Mouse (Mus musculus) 416B (cell line): ENCODE measurements around the gene Ifi35.
"Not testable (repeated sequence)": the region's sequence is repeated elsewhere in the genome, so short reads cannot be mapped to it uniquely, and the experiment has no call there.

Source experiments
- DNase-seq: peaks from one replicate; pipeline ENCODE4 v3.0.0; 2011; ENCODE audit warnings: low read depth

Gene Ifi35

DNA sequence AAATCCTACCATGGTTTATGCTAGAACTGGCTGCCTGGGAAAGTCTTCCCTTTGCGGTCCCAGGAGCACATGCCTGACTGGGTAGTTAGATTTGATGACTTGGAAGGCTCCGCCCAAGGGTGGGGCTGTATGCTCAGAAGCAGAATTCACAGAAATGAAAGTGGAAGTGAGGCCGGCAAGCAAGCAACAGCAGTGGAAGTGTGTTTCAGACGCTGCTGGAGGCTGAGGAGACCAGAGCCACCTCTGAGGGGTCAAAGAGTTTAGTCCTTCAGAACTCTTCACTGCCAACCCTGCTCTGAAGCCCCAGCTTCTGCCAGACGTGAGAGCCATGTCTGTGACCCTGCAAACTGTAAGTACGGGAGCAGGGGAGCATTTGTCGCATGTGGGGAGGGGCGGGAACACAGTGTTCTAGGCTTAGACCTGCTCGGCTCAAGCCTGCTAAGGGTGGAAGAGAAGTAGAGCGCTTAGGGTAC is at the start of gene Ifi35:
Gene Ifi35, plus strand, starts transcription at position 134 of the 473 bp plus-strand sequence.
- DNase-seq: peak; percentile 94

DNA sequence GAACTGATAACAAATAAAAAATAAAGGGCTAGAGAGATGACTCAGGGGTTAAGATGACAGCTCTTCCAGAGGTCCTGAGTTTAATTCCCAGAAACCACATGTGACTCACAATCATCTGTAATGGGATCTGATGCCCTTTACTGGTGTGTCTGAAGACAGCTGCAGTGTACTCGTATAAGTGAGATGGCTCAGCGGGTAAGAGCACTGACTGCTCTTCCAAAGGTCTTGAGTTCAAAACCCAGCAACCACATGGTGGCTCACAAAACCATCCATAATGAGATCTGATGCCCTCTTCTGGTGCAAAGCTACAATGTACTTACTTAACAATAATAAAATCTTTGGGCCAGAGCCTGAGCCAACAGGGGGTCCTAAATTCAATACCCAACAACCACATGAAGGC is 32.9 kb upstream of the Ifi35 start:
- peak; percentile 55 for DNase-seq

DNA sequence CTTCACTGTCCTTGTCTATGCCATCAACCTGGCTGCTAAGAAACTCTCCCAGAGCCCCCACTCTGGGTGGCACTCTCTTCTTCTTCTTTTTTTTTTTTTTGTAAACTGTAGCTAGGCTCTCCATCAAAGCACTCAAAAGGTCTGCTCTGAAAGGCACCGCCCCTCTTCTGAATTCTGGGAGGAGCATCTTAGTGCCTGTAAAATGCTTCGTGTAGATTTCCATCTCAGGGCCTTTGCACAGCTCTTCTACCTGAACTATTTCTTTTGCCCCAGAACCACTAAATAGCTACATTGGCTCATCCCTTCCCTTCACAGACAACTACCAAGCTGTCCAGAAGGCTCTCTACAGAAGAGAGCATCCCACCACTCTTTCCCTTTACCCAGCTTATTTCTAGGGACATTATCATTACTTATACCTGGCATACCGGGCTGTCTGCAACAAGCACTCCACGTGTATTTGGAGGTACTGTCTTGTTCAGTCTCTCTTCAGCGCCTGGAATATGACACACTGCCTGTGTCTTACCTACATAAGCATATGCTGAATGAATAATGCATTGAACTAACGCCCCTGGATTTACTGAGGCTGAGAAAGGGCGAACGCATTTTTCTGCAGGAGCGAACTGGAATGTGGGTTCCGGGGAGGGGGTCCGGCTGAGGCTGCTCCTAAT is 31.6 kb upstream of the Ifi35 start:
- DNase-seq: peak; percentile 66

DNA sequence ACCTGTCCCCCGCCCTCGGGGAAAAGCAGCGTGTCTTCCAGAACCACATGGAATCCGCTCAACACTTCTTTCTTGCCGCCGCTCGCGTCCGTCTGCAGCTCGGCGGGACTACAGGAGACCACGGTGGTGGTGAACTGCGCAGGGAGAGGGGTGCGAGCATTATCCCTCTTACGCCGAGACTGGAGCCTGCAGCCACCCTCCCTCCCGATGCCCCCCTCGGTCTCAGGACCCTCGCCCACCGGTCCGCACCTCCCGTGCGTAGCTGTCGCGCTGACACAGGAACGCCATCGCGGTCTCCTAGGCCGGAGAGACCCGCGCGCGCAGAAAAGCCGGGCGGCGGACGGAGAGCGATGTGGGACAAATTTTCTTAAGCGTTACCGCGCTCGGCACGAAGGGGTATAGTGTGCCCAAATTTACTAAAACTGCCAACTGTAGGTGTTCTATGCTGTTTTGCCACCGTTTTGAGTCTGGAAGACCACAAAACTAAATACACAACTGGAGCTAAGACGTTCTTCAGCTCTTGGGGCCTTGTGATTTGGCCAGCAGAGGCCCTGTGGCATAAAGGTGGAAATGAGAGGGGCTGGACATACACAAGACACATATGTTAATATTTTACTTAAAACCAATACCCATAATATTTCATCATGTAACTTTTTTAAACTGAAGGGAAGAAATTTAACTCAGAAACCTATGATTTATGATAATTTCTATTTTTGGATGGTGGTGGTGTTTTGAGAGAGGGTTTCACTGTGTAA is 30.9 kb upstream of the Ifi35 start, which contains the start of gene Aarsd1:
Gene Aarsd1, minus strand, starts transcription at position 515 of the 755 bp plus-strand sequence.
- DNase-seq: peak; percentile 86

DNA sequence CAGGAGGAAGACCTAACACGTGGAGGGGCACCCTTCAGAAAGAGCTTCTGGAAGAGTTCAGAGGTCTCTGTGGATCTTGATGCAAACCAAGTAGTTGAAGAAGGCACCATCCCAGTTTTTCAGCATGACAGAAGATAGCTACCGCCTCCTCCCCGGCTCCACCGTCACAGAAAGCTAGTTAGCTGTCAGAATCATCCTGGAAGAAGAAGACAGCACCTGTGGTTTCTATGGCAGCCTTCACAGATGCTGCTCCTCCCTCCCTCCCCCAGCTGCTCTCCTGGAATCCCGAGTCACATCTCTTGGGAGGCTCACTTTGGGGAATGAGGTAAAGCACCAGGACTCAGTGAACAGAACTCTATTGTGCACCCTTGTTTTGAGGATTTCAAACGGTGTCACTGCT is 29.2 kb upstream of the Ifi35 start:
- no peak for DNase-seq

DNA sequence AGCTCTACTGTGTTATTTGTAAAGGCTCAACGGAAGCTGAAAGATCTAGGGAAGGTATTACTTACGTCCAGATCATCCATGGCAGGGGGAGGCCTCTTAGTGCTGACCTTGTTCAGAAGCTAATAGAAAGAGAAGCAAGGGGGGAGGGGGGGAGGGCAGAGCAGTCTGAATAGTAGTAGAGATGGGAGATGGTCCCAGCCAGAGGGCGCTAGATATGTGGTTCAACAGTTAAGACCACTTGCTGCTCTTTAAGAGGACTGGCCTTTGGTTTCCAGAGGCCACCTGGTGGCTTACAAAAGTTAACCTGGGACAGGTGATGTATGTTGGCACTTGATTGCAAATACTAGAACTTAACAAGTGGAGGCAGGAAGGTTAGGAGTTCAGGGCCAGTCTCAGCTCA is 28.6 kb upstream of the Ifi35 start:
- peak; percentile 73 for DNase-seq

DNA sequence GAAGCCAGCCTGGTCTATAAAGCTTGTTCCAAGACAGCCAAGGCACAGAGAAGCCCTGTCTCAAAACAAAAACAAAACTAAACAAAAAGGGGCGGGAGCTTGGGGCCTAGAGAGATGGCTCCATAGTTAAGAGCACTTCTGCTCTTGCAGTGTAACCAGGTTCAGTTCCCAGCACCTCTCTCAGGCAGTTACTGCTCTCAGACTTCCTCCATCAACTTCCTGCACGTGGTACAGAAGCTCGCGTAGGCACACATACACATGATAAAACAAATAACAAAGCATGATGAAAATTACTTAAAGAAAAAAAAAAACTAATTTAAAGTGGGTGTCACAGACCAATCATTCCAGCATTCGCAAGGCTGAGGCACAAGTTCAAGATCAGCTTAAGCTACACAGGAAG is 28.1 kb upstream of the Ifi35 start:
- DNase-seq: no peak

DNA sequence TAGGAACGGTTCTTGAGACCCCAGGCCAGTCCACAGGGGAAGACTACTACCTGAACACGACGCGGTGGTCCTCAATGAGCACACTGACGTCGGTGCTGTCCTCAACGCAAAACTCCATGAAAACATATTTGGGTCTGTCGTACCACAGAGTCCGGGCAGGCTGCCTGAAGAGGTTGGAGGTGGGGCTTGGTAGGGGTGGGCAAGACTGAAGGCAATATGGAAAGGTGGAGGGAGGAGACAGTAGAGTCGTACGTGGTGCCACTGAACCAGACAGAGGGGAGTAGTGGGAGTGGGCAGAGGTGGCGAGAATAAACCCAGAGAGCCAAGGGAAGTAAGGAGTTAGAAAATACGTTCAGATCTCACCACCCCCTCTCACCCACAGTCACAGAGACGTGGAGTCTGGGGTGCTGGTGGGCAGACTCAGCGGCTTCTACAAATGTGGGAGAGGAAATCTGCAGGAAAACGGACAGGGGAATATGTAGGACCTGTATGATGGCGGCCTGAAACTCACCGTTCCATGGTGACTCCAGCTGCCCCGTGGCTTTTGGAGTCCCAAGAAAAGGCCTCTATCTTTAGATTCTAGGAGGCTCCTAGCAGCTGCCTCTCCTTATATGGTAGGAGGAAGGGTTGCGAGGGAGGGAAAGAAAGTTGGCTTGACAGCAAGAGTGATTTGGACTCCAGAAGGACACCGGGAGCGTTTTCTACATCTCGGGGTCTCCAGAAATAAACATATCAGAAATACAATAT is 23.9 kb upstream of the Ifi35 start, which contains the start of gene Gm27029:
Gene Gm27029, minus strand, starts transcription at position 692 of the 747 bp plus-strand sequence.
- no peak for DNase-seq

DNA sequence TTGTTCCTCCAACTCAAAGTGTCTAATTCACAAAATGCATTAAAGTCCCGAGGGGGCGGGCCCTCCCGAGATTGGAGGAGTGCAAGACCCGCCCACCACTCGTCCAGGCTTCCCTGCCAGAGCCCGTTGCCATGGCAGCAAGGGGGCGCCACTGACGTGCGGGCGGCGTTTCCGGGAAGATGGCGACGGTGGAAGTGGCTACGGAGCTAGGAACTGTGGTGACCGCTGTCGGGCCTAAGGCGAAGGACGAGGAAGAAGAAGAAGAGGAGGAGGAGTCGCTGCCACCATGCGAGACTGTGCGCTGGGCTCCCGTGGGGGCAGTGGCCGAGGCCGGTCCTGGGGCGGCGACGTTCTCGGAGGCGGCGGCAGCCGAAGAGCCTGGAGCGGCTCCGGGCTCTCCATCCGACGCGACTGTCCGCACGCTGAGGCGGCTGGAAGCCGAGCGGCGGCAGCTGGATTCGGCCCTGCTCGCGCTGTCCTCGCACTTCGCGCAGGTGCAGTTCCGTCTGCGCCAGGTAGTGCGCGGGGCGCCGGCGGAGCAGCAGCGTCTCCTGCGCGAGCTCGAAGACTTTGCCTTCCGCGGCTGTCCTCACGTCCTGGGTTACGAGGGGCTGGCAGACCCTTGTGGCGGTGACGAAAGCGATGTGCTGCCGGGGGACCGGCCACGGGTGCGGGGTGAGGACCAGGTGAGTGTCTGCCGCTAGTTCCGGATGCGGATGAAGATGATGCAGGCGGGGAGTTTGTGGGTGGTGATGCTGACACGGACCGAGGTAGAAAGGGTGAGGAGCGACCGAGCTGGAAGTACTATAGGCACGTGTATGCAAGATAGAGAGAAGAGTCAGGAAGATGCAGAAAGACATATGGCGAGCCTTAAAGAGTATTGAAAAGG is 23.0 kb upstream of the Ifi35 start, which contains the start of the genes Rundc1 and Ptges3l:
Gene Rundc1, plus strand, starts transcription at position 161 of the 889 bp plus-strand sequence.
Gene Ptges3l, minus strand, starts transcription at position 409 of the 889 bp plus-strand sequence.
- DNase-seq: peak; percentile 96

DNA sequence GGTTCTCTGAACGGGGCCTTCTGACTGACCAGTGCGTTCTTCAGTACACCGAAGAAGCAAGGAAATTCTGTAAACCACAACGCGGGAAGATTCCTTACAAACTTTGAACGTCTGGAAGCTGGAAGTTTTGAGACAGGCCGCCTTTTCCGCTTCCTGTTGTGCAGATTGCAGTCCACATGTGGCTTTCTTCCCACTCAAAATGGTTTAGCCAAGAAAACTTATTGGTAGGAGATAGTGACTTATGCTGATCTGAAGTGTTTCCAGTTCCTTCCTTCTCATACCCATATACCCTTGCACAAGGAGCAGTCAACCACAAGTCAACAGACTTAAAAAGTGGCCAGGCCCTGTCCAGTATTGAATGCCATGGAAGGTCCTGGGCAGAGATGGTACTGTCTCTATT is 22.0 kb upstream of the Ifi35 start:
- peak; percentile 63 for DNase-seq

DNA sequence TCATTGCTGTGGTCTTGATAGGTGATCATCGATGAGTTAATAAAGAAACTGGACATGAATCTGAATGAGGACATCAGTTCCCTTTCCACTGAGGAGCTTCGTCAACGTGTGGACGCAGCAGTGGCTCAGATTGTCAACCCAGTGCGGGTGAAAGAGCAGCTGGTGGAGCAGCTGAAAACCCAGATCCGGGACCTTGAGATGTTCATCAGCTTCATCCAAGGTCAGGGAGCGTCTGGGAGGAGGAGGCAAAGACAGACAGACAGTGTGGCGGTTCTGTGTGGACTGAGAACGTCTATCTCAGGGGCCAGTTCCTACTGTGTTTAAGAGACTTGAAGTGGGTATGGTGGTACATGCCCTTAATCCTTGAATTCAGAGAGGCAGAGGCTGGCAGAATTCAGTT is 16.9 kb upstream of the Ifi35 start:
- no peak for DNase-seq

DNA sequence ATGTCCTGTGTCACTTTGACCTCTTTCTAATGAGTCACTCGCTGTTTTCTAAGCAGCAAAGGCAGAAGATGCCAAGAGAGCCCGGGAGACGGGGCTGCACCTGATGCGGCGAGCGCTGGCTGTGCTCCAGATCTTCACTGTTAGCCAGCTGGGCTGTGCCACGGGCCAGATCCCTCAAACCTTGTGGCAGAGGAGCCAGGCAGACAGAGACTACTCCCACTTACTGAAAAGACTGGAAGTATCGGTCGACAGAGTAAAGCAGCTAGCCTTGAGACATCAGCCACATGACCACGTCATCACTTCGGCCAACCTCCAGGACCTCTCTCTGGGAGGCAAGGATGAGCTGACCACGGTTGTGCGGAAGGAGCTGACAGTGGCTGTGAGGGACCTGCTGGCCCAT is 14.8 kb upstream of the Ifi35 start:
- DNase-seq: no peak

DNA sequence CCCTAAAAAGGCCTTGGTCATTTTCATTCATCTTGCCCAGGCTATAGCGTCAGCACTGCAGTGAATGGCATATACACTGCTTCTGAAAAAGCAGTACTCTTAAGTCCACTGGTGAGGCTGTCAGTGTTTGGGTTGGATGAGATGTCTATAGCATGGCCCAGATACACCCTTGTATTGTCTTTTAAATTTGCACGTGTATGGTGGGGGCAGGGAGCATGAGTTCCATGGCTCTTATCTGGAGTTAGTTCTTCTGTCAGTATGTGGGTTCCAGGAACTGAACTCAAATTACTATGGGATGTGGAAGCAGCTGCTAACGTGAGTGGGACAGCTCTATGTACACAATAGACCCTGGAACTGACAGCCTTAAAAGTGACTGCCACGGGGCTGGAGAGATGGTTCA is 12.4 kb upstream of the Ifi35 start:
- DNase-seq: no peak

DNA sequence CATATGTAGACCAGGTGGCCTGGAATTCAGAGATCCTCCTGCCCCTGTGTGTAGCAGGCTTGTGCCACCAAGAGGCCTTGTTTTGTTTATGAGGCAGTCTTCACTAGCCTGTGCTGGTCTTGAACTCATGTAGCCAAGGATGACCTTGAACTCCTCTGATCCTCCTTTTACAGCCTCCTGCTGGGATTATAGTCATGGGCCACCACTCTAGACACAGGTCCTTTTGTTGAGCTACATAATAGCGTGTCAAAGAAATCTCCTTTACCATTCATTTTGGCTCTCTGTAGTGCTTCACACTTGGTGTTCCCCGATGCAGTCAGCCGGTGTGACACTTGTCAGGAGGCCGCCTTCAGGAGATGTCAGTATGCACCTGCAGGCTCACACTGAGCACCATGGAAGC is 11.3 kb upstream of the Ifi35 start:
- DNase-seq: no peak

DNA sequence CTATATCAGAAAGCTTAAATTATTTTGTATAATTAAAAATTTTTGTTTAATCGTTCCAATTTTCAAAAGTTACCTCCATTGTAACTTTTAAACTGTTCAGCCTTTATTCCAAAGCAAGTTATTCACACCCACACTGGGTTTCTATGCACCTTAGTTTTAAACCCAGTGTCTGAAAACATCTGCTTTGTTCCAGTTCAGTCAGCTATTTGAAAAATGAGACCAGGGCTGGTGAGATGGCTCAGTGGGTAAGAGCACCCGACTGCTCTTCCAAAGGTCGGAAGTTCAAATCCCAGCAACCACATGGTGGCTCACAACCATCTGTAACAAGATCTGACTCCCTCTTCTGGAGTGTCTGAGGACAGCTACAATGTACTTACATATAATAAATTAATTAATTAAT is 10.2 kb upstream of the Ifi35 start:
- DNase-seq: not testable (repeated sequence)

DNA sequence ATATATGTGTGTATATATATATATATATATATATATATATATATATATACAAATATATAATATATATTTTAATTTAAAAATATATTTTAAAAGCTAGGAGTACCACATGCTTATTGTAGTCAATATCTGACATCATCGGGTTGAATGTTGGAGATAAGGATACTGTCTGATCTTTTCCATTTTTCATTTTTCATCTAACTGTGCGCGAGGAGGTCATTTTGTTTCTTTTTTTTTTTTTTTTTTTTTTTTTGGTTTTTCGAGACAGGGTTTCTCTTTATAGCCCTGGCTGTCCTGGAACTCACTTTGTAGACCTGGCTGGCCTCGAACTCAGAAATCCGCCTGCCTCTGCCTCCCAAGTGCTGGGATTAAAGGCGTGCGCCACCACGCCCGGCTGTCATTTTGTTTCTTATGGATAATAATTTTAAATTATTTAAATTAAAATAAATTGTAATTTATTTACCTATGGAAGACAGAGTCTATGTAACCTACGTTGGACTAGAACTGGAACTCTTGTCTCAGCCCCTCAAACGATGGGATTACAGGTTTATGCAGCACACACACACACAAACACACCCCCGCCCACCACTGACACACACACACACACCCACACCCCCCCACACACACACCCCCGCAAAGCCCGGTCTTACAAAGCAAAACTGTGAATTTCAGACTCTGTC is 6.6 kb upstream of the Ifi35 start:
- DNase-seq: not testable (repeated sequence)

DNA sequence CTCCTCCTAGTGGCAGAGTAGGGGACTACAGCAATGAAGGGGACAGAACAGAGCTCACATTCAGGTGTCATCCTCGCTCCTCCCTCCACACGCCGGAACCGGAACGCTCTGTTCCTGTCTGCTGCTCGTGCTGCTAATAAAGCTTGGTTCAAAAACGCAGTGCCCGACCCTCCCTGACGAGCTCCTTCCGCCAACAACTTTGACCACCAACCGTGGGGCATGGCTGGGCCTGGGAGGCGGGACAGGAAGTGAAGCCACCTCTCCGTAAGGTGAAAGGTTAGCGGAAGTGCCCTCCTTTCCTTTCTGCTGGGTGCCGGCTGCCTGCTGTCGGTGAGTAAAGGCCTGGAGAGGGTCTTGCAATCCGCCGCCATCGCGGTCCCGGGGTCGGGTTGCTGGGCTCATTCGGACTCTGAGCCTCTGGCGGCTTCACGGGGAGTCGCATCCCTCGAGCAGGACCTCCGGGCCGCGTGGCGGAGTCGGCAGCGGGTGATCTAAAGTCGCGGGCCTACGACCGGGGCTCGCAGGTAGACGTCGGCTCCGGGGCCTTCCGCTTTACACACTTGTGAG is 6.0 kb upstream of the Ifi35 start, which contains the start of gene Rpl27:
Gene Rpl27, plus strand, starts transcription at position 172 of the 567 bp plus-strand sequence.
- peak; percentile 100 for DNase-seq

DNA sequence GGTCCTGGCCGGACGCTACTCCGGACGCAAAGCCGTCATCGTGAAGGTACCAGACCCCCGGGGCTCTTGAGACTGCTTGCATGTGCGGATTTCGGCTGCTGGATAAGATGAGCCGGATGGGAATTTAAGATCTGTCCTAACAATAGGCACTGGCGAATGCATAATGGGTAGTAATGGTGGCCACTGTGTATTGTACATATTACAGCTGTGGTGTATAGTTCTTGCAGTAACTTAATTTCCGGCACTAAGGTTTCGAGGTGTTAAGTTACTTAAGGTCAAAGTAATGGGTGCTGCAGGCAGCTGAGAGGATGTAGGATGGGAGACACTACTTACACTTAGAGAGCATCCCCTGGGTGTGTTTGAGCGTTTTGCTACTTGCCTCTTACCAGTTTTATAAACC is 5.4 kb upstream of the Ifi35 start:
- DNase-seq: peak; percentile 64

DNA sequence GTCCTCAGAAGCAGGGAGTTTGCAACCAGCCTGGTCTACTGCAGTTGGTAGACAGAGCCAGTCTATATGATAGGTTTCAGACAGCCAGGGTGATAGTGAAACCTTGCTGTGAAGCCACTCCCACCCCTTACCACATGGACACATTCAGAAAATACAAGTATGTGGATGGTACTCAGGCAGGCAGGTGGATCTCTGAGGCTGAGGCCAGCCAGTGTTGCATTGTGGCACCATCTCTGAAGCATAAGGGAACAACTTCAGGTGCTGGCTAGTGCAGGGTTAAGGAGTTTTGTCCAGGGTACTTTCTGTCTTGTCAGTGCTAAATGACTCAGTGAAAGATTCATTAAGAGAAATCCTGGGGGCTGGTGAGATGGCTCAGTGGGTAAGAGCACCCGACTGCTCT is 1.9 kb upstream of the Ifi35 start:
- DNase-seq: peak; percentile 59

DNA sequence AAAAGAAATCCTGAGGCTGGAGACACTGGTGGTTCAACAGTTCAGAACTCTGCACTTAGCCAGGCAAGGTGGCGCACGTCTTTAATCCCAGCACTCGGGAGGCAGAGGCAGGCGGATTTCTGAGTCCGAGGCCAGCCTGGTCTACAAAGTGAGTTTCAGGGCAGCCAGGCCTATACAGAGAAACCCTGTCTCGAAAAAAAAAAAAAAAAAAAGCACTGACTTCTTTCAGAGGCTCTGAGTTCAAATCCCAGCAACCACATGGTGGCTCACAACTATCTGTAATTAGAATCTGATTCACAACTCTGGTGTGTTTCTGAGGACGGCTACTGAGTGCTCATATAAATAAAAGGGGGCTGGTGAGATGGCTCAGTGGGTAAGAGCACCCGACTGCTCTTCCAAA is 1.3 kb upstream of the Ifi35 start:
- not testable (repeated sequence) for DNase-seq
